Mouse (Mus musculus) liver, adult (tissue): Measurements from ENCODE around the gene Tpo.

ENCODE experiments used
- GATA4 ChIP-seq: IDR thresholded peaks from 2 replicates; pipeline ENCODE4 v1.6.1; 2014; ENCODE audit warnings: mild to moderate bottlenecking, low read length; ENCODE audit not compliant: insufficient replicate concordance

Gene Tpo

GRCm38 (mm10) chr12:30112271-30112670, 20.2 kb downstream of the Tpo start:
- no peak for TF ChIP-seq GATA4

GRCm38 (mm10) chr12:30109646-30110605, 22.5 kb downstream of the Tpo start:
- no peak for TF ChIP-seq GATA4

- no peak for TF ChIP-seq GATA4
Measured at GRCm38 (mm10) chr12:30102891-30103565, 29.4 kb downstream of the Tpo start.

GRCm38 (mm10) chr12:30092081-30092480, 40.3 kb downstream of the Tpo start:
- no peak for TF ChIP-seq GATA4

GRCm38 (mm10) chr12:30083971-30084370, 48.5 kb downstream of the Tpo start:
- TF ChIP-seq GATA4 = no peak

GRCm38 (mm10) chr12:30077056-30077455, 55.4 kb downstream of the Tpo start:
- no peak for TF ChIP-seq GATA4

- TF ChIP-seq GATA4 = no peak
Measured at GRCm38 (mm10) chr12:30076316-30076715, 56.1 kb downstream of the Tpo start.

GRCm38 (mm10) chr12:30069321-30069720, 63.1 kb downstream of the Tpo start:
- no peak for TF ChIP-seq GATA4

- TF ChIP-seq GATA4 = no peak
Measured at GRCm38 (mm10) chr12:30067806-30068205, 64.6 kb downstream of the Tpo start.

- TF ChIP-seq GATA4 = no peak
Measured at GRCm38 (mm10) chr12:30062118-30062505, 70.3 kb downstream of the Tpo start.

- no peak for TF ChIP-seq GATA4
Measured at GRCm38 (mm10) chr12:30061503-30062117, 70.8 kb downstream of the Tpo start.

- TF ChIP-seq GATA4 = no peak
Measured at GRCm38 (mm10) chr12:30058044-30058443, 74.4 kb downstream of the Tpo start.

- no peak for TF ChIP-seq GATA4
Measured at GRCm38 (mm10) chr12:30054761-30055540, 77.5 kb downstream of the Tpo start.

GRCm38 (mm10) chr12:30050235-30050634, 82.2 kb downstream of the Tpo start:
- no peak for TF ChIP-seq GATA4

- TF ChIP-seq GATA4 = no peak
Measured at GRCm38 (mm10) chr12:30049818-30050217, 82.6 kb downstream of the Tpo start.
